Mouse (Mus musculus) G1E-ER4 (cell line): ENCODE results near the gene Ssh3. TPM values are rescaled to one million over a fixed set of nuclear protein-coding genes. Genes with fewer than 3 reads are reported as not detected.

Experiments
- GATA1 ChIP-seq: IDR thresholded peaks from one replicate; pipeline ENCODE4 v1.8.0; 2012; ENCODE audit warnings: low read length, inconsistent platforms
- polyA plus RNA-seq: library from polyadenylated mRNA; stranded (reverse); fragments of >175 nt; gene quantifications from 2 replicates; pipeline ENCODE4 v1.2.3, GENCODE M21; 2012

Gene Ssh3
- 0.25 and 0.39 TPM in 2 replicates for polyA plus RNA-seq

DNA sequence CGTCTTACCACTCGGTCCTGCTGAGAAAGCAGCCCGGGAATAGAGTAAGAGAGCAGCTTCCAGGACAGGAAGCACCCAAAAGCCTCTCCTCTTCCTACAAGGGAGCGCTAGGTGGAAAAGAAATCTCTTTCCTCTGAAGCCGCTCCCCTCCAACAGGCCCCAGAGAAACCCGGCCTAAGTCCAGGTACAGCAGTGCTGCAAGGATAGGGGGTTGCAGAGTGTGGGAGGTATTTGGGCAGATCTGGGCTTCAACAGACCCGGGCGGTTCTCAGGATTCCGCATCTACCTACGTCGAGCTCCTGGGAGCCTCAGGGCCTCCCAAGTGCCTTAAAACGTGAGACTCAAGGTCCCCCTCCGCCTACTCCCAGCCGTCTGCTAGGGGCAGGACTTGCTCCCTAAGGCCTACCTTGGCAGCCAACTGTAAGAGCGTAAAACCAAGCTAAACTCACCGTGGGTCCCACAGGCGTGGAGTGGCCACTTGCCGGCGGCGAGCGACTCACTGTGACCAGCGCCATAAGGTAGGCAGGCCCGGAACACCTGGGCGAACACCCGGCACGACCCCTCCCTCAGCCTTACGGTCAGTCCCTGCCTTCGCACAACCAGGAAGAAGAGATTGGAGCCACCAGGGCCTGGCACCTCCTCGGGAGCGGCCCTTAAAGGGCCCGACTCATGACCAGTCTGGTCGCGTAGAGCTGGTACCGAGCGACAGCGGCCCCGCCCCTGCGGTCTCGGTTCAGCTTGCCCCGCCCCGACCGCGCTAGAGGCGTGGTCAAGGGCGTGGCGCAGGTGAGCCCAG is at the start of gene Ssh3:
Gene Ssh3, minus strand, starts transcription at position 615 of the 796 bp plus-strand sequence.
- TF ChIP-seq GATA1 = no peak

DNA sequence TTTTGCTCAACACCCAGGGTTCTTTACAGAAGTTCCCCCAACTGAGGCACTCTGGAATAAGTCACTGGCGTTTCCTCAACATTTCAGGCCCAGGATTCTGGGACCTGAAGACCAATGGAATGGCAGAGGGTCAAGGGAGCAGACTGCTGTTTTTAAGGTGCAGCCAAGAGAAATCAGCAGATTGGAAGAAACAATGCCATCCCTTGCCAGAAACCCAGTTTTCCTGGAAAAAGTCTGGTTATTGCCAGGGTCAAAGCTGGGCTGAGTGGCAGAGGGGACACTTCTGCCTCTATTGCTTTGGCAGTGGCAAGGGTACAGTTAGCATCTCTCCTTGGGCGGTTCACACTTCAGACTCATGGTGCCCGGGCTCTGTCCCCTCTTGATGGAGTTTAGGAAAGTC is 48.2 kb upstream of the Ssh3 start:
- TF ChIP-seq GATA1 = no peak

DNA sequence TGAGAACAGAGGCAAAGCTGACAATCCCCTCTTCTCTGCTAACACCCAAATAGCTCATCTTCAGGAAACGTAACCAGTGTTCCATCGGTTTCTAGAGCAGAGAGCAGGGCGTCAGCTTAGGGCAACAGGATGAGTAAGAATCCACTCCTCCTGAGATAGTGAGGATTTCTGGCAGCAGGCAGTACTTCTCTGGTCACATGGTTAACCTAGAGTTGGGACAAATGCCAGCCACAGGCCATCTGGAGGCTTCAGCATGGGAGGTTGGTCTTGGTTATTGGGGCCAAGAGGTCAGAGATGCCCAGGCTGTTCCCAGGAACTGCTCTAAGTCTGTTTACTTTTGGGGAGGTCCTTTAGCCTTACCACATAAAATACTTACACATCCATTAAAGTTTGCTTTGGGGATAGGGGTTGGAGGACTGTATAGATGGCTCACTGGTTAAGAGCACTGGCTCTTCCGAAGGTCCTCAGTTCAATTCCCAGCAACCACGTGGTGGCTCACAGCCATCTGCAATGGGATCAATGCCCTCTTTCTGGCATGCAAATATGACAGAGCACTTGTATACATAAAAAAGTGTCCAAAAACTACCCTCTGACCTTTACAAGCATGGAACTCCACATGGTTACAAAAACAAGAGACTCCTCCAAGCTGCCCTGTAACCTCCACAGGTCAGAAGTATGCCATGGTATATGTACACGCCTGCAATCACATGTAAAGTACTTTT is 46.4 kb upstream of the Ssh3 start:
- no peak for TF ChIP-seq GATA1

DNA sequence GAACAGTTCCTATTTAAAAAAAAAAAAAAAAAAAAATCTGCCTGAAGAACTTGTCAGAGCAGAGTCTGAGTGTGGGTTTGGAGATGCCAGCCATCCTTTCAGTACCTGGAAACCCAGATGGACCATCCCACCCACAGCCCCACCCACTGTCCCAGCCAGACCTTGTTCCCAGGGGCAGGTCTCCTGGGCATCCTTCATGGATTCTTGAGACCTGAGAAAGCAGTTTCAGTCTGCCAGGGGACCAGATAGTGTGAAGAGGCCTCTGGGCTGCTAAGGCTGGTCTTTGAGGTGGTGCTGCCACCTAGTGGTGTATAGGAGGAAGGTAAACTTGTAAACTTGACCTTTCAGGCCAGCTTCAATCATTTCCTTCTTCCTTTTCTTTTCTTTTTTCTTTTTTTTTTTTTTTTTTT is 40.8 kb upstream of the Ssh3 start:
- TF ChIP-seq GATA1 = no peak

DNA sequence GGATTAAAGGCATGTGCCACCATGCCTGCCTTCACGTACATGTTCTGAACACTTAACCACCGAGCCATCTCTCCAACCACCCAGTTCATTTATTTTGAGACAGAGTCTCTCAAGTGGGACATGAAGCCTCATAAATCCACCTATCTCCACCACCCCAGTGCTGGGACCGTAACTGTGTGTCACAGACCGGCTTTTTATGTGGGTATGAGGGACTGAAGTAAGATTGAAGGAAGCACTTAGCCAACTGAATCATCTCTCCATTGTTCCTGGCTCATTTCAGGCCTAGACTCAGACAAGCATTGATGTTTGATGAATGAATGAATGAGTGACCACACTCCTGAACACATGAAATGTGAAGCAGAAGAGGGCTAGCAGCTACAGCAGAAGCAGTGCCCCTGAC is 40.3 kb upstream of the Ssh3 start:
- TF ChIP-seq GATA1 = no peak

DNA sequence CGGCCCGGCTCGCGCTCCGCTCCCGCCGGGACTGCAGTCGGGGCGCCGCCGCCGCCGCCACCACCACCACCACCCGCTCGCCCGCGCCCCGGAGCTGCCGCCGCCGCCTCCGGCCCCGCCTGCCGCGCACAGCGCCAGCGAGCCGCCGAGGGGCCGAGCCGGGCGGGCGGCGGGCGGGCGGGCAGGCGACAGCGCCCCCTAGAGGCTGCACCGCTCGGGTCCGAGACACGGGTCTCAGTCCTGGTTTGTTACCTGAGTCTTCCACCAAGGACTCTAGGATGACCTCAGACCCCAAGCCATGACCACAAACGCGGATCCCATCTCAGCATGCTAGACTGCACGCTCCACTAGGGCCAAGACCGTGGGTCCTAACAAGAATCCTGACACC is 37.2 kb upstream of the Ssh3 start, which contains the start of gene Grk2:
Gene Grk2, minus strand, starts transcription at position 33 of the 388 bp plus-strand sequence.
- no peak for TF ChIP-seq GATA1

DNA sequence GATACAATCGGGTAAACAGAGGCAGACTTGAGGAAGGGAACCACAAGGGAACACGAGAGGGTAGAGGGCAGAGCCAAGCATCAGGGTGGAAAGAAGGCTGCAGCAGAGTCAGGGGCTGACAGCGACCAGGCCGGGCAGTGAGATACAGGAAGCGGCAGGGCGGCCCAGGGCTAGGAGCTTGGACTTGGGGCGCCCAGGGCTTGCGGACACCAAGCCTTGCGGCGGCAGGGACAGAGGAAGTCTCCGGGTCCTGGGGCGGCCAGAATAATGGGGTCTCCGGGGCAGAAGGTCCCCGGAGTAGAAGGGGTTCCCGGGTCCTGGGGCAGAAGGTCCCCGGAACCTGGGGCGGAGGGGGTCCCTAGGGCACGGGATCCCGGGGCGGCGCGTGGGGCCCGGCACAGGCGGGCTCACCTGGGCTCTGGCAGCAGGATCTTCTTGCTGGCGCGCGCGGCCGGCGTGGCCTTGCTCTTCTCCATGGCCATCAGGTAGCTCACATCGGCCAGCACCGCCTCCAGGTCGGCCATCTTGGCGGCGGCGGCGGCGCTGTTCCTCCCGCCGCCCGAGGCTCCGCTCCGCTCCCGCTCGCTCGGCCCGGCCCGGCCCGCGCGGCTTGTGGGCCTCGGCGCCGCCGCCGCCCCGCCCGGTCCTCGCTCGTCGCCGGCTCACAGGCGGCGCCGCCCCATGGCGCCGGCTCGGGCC is 36.7 kb upstream of the Ssh3 start:
- TF ChIP-seq GATA1 = no peak

DNA sequence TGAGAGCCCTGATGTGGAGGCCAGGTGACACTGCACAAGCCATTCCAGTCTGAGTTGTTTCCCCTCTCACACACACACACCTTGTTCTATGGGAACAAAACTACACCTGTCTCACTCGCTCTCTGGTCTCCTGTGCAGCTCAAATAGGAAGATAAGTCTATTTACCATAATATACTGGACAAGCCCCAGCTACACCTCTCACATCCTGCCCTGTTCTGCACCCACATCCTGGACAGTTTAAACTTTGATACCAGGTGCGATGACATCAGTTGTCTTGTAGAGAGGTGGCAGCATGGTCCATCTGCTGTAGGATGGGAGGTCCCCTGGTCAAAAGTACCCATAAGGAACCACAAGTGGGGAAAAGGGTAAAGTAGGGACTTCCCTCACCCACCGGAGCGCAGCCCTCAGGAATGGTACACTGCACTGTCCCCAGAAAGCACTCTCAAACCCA is 35.9 kb upstream of the Ssh3 start:
- no peak for TF ChIP-seq GATA1

DNA sequence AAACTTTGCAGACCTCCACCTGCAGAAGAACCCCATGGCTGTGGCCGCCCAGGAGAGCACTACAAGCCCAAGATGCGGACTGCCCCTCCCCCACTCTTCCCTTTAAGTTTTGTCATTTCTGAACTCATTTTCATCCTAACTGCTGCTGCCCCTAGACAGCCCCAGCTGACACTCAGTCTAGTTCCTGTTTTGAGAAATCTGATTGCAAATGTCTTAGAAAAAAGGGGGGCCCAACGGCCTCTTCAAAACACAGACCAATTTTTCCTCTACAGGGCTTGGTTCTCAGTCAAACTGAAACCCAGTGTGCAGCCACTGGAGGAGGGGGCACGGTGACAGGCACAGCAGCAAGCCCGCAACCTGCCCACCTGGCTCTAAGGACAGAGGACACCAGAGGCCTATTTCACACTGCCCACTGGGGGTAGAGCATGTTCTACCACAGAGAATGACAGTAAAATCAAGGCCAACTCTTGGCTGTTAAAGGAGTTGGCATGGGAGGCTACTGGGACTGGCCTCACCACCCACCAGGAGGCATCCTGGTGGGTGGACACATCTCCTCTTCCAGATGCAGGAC is 35.4 kb upstream of the Ssh3 start:
- no peak for TF ChIP-seq GATA1

DNA sequence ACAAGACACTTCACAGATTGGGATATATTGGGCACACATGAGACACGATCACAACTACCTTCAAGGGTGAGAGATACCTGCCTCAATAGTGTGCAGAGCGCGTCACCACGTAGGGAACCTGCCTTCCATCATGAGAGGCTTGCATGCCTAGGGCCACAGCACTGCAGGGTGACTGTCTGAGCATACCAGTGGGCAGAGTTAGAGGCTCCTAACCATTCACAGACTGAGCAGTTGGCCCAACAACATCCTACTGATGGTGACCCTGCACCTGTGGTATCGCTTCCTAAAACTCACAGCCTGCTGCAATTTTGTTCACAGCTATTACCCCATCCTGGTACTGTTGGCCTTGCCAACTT is 34.6 kb upstream of the Ssh3 start:
- TF ChIP-seq GATA1 = no peak

DNA sequence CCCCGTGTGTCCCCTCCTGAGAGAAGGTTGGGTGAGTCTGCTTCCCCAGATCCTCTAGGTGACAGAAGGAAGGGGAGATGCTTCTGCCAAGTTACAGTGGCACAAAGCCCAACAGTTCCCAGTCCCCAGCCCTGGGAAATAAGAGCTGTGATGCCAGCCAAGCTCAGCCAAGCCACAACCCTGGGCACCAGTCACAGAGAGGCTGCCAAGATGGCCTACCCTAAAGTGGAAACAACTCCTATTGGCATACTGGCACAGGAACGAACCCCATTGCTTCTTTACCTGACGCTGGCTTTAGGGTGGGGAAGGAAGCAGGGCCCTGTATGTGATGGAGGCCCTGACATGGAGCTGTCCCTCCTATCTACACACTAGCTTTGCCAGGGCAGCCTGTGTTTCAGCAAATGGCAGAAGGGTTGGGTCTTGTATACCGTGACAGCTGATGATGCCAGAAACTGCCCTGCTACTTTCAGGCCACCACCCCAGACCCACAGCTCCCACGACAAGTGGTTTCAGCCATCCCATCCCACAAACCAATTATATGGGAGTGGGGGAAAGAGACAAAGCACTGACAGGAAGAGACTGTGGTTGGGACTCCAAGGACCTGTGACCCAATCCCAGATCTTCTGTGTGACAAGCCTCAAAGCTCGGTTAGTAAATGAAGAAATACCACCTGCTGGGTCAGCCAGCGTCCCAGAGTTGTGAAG is 34.1 kb upstream of the Ssh3 start:
- TF ChIP-seq GATA1 = no peak

DNA sequence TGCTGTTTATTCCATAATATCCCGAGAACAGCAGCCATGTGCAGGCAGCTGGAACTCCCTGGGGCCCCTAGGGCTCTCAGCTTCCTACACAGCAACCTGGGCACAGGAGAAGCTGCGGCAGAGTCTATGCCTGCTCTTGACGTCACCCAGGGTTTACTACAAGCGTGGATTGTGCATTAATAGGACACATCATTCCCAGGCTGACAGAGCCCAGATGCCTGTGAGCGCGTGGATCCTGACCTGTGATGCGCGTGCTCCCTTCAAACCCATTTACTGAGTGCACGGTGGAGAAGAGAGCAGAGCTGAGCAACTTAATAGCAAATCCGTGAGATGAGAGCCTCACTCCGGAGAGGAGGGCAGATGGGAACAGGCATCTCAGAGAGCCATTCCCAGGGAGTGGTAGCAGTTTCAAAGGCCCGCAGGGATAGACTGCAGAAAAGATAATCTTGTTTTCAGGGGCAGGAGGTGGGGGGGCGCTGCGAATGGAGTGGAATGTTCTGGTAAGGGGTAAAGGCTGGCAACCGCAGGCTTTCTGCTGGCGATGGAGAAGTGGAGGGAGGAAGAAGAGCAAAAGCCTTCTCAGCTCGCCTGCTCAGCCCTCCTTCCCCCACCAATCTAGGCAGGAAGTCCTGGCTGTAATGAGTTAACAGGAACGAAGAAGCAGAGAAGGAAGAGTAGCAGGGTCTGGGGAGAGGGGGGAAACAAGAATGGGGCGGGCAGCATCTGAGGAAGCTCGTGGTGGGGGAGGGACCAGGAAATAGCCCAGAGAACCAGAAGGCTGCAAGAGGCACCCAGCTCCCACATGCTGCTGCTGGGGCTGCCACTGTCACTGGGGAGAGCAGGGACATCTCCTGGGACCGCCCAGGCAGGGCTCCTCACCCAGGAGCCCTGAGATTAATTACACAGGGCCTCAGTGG is 33.0 kb upstream of the Ssh3 start:
- TF ChIP-seq GATA1 = no peak

DNA sequence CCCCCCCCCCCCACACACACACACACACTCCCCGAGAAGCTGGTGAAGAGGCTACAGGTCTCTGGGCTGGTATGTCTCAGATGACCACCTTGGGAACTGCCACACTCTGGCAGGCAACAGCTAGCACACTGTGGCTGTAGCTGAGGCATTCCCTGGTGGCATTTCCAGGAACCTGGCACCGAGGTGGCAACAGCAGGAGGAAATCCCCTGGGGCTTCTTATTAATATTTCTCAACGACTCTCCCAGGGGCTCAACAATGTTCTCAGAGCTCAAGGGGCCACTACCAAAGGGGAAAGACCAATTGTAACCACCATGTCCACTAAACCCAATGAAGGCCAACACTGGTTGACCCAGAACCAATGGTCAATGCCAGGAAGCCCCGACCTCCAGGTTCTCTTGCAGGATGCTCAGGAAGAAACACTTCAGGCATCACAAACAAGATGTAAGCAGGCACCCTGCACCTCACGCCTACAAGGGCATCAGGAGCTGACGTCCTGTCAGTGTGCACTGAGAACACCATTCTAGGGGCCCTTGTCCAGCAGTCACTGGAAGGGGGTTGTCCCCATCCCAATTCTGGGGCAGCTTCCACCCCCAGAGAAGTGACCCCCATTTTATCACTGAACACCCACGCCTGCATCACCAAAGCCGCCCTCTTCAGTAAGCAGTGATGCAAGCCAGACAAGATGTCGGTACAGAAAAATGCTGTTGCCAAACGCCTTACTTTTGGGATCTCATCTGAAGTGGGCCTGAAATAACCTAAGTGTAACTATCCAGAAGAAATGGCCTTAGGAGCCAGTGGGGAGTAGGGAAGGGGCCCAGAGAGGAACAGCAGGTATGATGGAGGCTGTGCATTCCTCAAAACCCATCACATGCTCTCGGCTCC is 32.1 kb upstream of the Ssh3 start:
- no peak for TF ChIP-seq GATA1
